Mouse (Mus musculus) megakaryocyte, embryonic 14.5 days (primary cell): ENCODE data around the gene Tex261.

Experiments used
- FLI1 ChIP-seq: IDR thresholded peaks from 2 replicates; pipeline ENCODE4 v1.6.1; 2012; ENCODE audit warnings: low read length, inconsistent platforms, mixed read lengths
- GATA1 ChIP-seq: IDR thresholded peaks from 3 replicates; pipeline ENCODE4 v1.6.1; 2012; ENCODE audit warnings: mixed read lengths, low read length, inconsistent platforms, borderline replicate concordance

DNA sequence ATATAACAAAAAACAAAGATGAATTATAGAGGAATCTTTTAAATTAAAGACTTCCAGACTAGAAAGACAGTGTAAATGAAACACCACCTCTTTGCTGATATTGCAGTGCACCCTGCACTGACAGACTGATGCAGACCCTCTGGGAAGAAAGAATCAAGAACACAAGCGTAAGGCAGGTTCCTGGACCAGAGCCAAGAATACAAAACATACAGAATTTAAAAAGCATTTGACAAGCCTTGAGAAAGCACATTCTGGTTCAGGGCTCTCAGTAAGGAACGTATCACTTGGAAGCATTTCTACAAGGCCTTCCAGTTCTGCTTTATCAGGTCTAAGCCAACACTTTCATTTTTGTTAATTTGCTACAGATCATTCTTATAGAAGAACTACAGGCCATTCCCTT lies 46.2 kb upstream of the Tex261 start:
- TF ChIP-seq FLI1 (no peak), GATA1 (no peak)
